Mouse (Mus musculus) megakaryocyte progenitor cell, adult 5-6 weeks (primary cell): ENCODE measurements around the gene Slain1. TPM values are rescaled to one million over a fixed set of nuclear protein-coding genes. Genes with fewer than 3 reads are reported as not detected.
A peak's percentile ranks its signal among the peaks of the same experiment; 100 is the strongest.

Experiments used
- ATAC-seq: replicated peaks from 2 replicates; pipeline ENCODE4 v1.8.0; 2016; ENCODE audit warnings: mild to moderate bottlenecking, moderate TSS enrichment, inconsistent platforms; ENCODE audit not compliant: poor library complexity
- total RNA-seq, 2 experiments: library from RNA; stranded (forward) in 1 of 2; stranded (reverse) in 1 of 2; fragments of 157-497, 149-512 nt in 1 of 2; fragments of 200-1000 nt in 1 of 2; gene quantifications; 2 replicates each; pipeline versions ENCODE4 v1.2.3 to v1.2.4; 2015 to 2017

Gene Slain1
- total RNA-seq (2015) (9.7 and 10.0 TPM in 2 replicates), total RNA-seq (2017) (6.6 and 7.2 TPM in 2 replicates)

DNA sequence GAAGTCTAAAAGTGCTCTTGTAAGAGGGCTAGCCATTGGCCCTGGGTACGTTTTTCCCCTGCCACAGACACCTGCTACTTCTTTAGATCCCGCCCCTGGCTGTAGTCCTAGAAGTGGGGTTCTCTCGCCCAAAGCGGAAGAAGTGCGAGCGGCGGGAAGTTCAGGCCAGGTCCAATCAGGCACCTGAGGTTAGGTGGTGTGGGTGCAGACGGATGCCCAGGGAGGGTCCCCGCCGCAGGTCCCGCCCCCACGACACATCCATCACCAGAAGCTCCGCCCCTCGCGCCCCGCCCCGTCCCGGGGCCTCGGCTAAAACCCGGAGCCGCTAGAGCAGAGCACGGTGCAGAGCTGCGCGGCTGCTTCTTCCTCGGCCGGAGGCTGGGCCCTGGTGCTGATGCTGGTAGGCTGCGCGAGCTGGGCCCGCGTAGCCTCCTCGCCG is at the start of gene Slain1:
Gene Slain1, plus strand, starts transcription at position 333 of the 439 bp plus-strand sequence.
- ATAC-seq, result peak; percentile 82

DNA sequence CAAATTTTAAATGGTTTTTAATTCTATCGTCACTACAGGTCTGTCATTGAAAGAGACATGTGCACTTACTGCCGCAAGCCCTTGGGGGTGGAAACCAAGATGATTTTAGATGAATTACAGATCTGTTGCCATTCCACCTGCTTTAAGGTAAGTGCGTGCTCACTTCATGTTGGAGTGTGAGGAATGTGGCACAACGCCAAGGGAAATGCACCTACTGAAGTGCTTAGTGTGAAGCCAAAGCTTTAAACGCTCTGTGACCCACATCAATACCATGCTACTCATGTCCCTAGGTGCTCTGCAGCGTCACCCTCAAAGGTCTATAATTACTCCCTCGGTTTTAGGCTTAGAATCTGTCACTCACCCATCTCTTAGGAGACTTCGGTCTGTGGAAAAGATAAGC is 42.0 kb upstream of the Slain1 start:
- ATAC-seq, result no peak

DNA sequence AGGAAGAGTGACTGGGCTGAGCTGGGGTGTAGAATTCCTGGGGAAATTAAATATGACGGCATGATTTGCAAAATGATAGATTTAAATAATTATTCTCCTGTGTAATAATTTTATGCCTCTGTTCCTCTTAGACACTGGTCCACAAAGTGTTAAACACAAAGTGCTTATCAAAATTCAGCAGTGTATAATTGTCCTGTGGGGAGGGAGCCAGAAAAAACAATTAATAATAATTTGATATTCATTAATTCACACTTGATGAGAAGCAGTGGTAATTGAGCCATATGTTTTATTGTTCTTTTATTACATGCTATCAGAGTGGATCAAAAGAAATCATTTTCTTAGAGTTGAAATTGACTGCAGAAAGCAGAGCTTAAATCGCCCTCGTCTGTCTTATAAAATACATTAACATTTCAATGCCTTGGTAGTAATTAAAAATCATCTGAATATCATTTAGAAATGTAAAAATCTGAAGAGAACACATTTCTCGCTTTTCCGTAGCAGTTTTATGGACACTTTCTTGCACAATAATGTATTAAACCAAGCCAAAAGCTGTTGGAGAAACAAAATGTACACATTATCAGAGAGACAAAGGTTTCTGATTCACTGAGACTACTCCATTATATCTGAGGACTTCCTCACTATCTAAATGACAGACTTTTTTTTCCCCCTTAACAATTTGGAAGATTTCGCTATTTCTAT is 36.3 kb upstream of the Slain1 start:
- no peak for ATAC-seq

DNA sequence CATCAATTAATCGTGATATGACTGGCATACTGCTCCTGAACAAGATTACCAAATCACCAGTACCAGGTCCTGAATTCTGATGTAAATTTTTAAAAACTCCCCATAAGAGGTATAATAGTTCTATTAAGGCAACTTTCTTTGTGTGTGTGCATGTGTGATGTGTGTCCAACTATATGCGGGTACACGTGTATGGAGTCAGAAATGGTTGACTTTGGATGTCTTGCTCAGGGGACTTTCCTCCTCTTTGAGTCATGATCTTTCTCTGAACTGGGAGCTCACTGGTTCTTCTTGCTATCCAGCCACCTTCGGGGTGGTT is 35.8 kb upstream of the Slain1 start:
- ATAC-seq, result no peak

DNA sequence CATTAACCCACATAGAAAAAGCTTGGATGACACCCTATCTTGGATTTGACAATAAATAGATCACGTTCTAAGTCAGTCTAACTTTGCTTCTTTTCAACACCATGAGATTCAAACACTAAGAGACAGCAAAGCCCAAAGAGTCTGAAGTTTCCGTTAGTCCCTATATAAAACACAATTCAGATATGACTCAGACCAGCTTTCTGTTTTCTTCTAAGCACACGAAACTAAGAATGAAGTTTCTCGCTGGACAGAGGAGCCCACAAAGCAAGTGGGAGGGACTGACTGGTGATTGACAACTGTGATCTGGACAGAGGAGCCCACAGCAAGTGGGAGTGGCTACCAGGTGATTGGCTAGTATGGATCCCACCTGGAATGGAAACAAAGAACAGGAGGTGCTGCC is 30.3 kb upstream of the Slain1 start:
- ATAC-seq, result no peak

DNA sequence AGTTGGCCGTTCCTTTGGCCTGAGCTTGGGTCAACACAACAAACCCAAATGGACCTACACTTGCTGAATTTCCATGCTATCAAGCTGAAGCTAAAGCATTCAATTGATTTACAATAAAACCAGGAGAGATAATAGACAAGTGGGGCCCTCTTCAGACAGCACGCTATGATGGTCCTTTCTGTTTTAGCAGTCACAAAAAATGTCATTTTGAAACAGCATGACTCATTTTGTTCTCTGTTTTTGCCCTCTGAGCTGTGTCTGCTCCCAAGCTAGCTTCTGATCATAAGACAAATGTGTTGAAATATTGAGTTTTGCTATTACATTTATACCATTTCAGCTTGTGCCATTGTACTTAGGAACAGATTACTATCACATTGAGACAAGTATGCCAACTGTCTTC is 28.8 kb upstream of the Slain1 start:
- no peak for ATAC-seq

DNA sequence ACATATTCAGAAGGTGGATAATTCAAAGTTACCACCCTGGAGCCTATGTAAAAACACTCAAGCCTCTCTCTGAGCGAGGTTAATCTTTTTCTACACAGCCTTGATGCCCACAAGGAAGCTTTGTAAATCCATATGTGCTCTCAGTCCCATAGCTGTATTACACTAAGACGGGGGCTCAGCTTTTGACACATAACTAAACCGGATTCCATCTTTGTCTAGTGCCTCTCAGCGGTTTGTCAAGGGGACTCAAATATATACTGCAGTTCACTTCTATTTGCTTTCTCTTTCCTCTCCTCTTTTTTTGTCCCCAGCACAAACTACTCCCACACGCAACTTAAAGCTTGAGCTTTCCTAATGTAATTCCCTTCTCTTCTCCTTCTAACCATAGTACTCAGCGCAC is 23.9 kb upstream of the Slain1 start:
- no peak for ATAC-seq

DNA sequence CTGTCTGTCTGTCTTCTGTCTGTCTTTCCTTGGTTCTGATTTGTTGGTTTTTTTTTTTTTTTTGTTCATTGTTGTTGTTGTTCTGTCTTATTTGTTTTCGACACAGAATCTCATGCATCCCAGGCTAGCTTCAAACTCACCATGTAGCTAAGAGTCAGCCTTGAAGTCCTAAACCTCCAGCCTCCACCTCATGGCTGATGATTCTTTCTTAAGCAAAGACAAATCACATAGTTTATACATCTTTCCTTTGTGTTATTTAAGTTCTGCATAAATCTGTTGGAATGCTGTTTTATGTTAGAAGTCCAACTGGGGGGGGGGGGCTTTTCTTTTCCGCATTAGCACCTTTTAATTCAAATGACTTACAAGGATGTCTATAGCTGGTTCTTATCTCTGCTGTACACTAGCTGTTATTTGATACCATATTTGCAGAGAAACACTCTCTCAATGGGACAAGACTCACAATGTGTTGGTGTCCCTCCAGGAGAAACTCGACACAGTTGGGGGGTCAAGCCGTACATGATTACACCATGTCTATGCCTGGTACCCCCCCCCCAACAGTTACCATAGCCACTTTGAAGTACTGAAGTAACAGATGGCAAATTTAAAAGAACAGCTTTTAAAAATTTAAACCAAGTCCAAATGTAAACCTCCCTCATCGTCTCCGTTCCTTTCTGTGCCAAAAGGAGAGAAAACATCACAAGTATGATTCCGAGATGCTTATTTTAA is 20.2 kb upstream of the Slain1 start:
- ATAC-seq, result no peak

DNA sequence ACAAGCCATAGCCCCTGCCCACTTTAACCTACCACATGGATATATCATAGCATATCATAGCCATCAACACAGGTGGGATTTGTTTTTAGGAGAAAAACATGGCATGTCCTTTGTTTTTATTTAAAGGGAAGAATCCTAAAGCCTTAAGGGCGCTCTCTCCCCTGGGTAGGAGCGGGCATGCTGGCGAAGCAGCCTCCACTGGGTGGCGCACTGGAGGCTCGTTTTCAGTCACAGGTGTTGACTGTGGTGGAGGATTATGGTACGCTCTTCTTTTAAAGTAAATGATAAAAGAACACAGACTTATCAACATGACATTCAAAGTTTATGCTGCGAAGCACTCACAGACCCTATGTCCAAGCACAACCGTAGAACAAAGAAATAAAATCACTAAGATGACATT is 19.5 kb upstream of the Slain1 start:
- peak; percentile 61 for ATAC-seq

DNA sequence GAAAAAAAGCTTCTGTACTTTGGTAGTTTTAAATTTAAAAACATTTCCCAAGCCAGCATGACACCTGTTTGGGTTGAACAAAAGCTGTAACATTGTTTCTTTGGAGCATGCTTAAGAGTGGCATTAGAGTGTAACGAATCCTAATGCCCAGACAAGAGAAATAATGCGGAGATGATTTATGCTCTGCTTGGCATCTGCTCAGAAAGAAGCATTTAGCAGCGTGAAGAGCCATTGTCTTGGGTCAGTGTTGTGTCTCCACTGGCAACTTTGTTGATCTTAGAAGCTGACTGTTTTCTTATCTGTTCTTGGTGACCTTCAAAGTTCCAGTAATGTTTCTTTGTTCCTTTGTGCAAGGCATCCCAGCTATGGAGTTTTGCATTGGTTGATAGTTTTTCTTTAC is 6.1 kb upstream of the Slain1 start:
- ATAC-seq, result no peak

DNA sequence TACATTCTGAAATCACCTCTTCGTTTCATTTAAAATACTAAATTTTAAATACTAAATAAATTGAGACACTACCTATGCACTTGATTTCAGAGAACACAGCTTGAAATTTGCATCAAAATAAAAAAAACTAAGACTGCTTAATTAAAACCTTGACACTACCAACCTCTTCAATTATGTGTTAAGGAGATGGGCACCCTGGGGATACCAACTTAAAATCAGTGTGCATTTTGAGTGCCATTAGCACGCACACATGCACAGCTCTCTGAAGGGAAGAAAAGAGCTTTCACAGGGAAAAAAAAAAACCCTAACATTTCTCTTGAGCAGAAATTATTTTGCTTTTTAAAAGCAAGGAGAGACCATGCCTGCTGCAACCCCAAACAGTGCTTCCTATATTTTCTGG is 2.0 kb upstream of the Slain1 start:
- ATAC-seq, result no peak

DNA sequence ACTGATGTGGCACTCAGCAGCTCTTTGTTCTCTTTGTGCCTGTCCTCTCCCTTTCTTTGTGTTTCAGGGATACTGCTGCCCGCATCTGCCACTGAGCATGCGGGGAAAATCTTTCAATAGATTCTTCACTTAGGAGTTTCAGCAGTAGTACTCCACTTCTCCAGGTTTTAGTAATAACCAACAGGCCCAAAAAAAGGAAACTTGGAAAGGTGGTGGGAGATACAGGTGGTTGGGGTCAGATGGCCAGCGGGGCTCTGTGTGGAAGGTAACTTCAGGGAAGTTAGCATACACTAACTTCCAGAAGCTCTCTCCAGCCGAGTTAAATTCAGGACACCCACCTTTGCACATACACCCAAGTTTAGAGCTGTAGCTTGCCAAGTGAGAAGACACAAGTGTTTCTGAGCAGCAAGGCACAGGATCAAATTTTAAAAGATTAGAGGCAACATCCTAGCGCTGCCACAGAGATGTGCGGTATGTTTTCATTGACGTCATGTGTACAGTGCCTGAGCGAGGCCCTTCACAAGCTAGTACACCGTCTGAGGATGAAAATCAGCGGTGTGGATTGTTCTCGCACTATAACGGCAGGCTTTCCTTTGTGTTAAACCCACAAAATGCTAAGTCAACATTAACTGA is 1.3 kb upstream of the Slain1 start:
- ATAC-seq, result no peak

DNA sequence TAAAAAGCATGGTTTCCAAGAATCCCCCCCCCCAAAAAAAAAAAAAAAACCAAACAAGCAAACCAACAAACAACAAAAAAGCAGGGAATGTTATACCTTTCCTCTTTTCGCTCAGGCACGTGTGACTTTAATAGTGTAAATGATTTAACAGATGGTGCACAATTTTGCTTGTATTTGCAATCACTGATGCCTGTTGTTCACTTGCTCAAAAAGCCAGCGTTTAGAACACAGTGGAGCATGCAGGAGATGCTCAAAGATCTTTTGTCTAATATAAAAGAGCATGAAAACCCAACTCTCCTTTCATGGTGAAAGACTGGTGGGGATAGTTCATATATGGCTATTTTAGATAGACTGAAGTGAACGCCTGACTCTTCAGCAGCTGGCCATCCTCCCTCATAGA is 726 bp upstream of the Slain1 start:
- ATAC-seq, result no peak

DNA sequence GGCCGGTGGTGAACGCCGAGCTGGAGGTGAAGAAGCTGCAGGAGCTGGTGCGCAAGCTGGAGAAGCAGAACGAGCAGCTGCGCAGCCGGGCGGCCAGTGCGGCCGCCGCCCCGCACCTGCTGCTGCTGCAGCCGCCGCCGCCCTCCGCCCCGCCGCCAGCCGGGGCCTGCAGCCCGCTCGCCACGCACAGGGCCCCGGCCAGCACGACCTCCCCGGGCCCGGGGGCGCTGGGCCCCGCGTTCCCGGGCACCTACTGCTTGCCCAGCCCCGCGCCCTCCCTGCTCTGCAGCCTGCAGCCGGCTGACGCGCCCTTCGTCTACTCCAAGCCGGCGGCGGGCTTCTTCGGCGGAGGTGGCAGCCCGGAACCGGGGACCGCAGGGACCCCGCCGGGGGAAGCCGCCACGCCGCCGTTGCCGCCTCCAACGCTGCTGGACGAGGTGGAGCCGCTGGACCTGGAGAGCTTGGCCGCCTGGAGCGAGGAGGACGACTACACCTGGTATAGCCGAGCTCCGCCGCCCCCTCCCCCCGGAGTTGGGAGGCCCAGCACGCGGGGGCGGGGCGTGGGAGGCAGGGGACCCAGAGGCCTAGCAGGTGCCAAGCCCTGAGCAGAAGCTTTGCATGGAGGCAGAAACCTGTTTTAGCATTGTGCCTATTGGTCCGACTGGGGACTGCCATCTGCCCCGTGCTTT is 529 bp downstream of the Slain1 start:
- ATAC-seq, result peak; percentile 15

DNA sequence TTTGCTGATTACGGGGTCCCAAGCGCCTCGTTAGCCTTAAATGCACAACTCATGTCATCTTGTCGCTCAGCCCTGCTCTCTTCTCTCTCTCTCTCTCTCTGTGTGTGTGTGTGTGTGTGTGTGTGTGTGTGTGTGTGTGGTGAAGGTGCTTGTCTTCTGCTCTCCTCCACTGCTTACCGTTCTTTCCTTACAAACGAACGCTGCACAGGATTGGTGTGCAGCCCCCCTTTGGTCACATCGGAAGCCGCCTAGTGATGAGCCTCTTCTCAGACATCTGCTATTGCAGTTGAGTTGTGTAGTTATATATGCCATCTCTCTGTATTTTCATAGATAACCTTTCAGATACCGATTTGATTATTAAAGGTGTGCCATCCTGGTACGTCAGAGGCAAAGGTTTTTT is 1.1 kb downstream of the Slain1 start:
- ATAC-seq, result no peak

DNA sequence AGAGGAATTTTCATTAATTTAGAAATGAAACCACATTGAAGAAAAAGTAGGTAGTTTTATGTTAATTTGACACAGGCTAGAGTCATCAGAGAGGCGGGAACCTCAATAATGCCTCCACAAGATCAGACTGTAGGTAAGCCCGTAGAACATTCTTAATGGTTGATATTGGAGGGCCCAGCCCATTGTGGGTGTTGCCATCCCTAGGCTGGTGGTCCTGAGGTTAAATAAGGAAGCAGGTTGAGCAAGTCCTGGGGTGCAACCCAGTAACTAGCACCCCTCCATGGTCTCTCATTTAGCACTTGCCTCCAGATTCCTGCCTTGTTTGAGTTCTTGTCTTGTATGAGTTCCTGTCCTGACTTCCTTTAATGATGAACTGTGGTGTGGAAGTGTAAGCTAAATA is 1.5 kb downstream of the Slain1 start:
- ATAC-seq, result no peak

DNA sequence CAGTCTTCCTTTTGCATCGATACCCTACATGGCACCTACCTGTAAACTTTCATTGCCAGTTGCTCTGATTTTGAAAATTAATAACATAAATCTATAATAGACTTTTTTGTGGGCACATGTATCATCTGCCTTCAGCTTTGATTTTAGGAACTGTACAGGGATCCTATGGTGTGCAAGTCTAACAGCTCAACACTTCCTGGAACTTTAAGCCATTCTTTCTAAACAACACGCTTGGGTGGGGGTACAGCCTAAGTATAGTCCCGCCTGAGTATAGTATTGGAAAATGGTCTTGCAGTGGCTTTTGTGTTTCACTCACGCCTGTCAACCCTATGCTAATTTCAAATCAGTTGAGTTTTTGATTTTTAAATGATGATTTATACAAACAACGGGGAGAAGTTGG is 2.5 kb downstream of the Slain1 start:
- no peak for ATAC-seq

DNA sequence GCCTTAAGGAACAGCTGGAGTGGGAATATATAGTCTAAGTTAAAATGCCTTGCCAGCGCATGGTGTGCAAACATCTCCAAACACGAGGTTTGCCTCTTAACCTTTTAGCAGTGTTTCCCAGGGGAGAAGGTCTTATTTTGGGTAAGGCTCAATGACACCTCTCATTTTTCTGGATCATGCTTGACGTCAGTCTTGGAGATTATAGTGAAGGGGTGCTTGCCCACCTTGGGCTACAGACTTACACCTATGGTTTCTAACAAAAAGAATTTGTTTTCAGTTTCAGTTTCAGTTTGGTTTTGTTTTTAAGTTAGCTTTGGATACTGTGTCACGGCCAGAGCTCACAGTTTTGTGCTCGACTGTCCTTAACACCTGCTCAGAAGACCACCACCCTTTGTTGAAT is 3.8 kb downstream of the Slain1 start:
- no peak for ATAC-seq

DNA sequence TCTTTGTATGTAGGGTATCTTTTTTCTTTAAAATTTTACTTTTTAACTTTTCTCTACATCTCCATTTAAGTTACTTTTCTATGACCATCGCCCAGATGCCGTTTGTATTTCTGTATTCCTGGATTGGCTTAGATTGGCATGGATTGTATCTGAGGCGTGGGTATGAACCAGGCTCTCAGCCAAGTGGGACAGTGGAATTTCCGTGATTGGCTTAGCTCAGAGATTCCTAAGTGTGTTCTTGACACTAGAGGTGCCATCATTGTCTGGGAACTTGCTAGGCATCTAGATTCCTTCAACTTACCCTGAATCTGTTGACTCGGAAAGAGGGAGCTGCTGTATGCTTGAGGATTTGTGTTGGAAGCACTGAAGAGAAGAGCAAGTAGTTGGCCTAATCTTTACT is 5.4 kb downstream of the Slain1 start:
- no peak for ATAC-seq

DNA sequence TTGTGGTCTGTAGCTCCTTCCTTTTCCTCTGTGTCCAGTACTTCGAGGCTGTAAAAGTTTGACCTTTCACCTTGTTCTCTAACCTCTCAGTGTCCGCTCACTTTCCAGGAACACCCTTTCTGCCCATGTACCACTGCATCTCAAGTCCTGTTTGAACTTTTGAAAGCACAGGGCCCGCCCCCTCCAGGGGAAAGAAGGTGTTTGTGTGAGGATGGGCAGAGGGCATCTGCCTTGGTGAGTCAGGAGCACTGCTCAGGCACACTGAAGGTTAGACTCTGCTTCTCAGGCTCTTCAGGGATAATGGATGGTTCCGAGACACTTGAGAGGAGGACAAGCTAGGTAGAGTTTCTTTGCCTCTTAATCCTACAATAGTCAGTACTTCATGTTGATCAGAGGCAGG is 7.8 kb downstream of the Slain1 start:
- no peak for ATAC-seq

DNA sequence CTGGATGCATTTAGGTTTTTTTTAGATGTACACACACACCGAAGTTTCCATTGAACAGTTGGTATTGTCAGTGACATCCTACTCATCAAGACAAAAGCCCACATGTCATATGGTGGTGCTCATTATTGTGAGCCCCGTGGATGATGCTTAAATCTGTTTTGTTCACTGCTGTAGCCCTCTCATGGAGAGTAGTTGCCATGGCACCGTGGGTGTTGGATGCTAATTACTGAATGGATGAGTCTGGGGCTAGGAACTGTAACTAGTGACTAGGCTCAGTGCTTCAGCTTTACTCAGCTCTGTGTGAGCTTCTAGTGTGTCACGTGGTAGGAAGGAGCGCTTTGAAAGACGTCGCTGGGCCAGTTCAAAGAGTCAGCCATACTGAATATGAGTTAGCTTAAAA is 13.0 kb downstream of the Slain1 start:
- ATAC-seq, result no peak

DNA sequence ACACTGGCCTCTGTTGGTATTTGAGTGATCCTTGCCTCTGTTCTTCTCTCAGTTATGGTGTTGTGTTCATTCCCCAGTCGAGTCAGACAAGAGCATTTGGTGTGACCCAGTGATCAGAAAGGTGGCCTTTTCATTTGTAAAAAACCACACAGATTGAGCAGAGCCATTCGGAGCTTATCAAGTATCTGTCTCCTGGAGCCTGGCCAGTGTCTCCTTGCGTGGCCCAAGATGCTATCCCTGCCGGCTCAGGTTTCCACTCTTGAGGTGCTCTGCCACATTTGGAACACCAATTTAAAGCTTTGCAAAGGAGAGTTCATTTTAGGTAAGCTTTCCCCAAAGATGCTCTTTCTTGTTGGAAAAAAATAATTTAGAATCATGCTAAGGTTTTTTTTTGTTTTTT is 14.4 kb downstream of the Slain1 start:
- no peak for ATAC-seq
